Mouse (Mus musculus): Measurements from ENCODE around the gene Ndel1. TPM values are rescaled to one million over a fixed set of nuclear protein-coding genes. Genes with fewer than 3 reads are reported as not detected.

Gene Ndel1
- polyA plus RNA-seq, 1 experiment from 2014 or later: 70.3 TPM

DNA sequence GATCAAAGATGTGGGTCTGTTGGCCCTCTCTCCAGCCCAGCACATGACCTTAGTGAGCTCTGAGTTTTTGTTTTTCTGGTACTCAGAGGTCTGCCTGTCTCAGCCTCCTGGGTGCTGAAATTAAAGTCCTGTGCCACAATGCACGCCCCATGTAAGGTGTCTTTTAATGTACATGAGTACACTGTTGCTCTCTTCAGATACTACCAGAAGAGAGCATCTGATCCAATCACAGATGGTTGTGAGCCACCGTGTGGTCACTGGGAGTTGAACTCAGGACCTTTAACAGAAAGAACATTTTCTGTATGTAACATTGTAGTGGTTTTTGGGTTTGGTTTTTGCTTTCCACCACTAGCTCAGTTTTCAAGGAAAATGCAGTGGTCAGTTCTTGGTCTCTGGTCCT, 32.1 kb upstream of the Ndel1 start:
- POLR2A ChIA-PET: interaction anchor here (0.8 kb wide), 1 partner anchor 13 kb away, joined by 3 read pairs; no protein-coding TSS in a partner anchor
- DNase-seq (ENCODE audit: low read depth, low spot score): no peak
- no peak for TF ChIP-seq CTCF (IDR thresholded peaks at IDR 0.05)
- in situ Hi-C loops (cut with MboI; ENCODE audit: low pct_unique_long_range_greater_than_20kb): loop anchor here (5.0 kb wide), 1 partner anchor 69 kb away; no protein-coding TSS in a partner anchor
- H3K27me3 ChIP-seq: no peaks in the 10 kb centered on the region
- CTCF ChIA-PET: interaction anchor here (1.2 to 4.7 kb wide), 5 partner anchors 30 to 83 kb away, joined by 4 to 34 read pairs (median 9); partner anchors contain the start of gene Rangrf
- ATAC-seq: no peak

DNA sequence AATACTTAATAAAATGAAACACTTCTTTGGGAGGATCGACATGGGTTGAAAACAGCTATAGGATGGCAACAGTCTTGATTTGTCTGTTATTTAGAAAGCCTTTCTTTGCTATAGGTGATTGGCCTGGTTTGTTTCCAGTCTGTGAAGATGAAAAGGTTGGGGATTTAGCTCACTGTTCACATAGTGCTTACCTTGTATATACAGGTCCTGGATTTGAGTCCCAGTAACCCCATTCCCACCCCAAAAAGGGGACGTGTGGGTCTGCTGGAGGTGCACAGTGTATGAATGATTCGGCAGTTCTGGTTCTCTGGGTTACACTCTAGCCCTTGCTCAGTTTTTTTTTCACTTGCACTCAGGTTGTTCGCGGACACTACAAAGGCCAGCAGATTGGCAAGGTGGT, 31.2 kb upstream of the Ndel1 start:
- no peak for DNase-seq (ENCODE audit: low read depth, low spot score)
- no peaks in the 10 kb centered on the region for H3K27me3 ChIP-seq
- CTCF ChIA-PET: interaction anchor here (0.6 to 4.7 kb wide), 3 partner anchors 11 to 78 kb away, joined by 3 to 34 read pairs (median 3); no protein-coding TSS in a partner anchor
- POLR2A ChIA-PET: interaction anchor here (1.0 kb wide), 1 partner anchor 85 kb away, joined by 3 read pairs; no protein-coding TSS in a partner anchor
- no peak for TF ChIP-seq CTCF (IDR thresholded peaks at IDR 0.05)
- in situ Hi-C loops (cut with MboI; ENCODE audit: low pct_unique_long_range_greater_than_20kb): loop anchor here (5.0 kb wide), 1 partner anchor 69 kb away; no protein-coding TSS in a partner anchor
- no peak for ATAC-seq

DNA sequence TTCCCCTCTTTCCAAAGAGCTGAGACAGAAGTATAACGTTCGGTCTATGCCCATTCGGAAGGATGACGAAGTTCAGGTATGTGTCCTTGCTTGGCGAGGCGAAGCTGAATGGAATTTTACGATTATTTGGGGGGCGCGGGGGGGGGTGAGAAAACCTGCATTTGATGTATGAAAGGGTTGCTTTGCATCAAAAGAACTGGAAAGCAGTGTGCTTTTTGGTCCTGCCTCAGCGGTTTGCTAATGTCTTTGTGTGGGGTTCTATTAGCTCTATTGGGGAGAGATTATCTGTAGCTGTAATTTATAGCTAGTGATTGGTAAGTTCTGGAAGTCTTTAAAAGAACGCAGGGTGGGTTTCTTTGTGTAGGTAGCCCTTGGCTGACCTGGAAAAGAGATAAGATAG, 30.7 kb upstream of the Ndel1 start:
- no peaks in the 10 kb centered on the region for H3K27me3 ChIP-seq
- no peak for TF ChIP-seq CTCF (IDR thresholded peaks at IDR 0.05)
- no peak for ATAC-seq
- in situ Hi-C loops (cut with MboI; ENCODE audit: low pct_unique_long_range_greater_than_20kb): loop anchor here (5.0 kb wide), 1 partner anchor 70 kb away; no protein-coding TSS in a partner anchor
- no peak for DNase-seq (ENCODE audit: low read depth, low spot score)
- POLR2A ChIA-PET: interaction anchor here (1.0 kb wide), 1 partner anchor 85 kb away, joined by 3 read pairs; no protein-coding TSS in a partner anchor
- CTCF ChIA-PET: interaction anchor here (0.6 to 4.7 kb wide), 3 partner anchors 11 to 78 kb away, joined by 3 to 34 read pairs (median 3); no protein-coding TSS in a partner anchor

DNA sequence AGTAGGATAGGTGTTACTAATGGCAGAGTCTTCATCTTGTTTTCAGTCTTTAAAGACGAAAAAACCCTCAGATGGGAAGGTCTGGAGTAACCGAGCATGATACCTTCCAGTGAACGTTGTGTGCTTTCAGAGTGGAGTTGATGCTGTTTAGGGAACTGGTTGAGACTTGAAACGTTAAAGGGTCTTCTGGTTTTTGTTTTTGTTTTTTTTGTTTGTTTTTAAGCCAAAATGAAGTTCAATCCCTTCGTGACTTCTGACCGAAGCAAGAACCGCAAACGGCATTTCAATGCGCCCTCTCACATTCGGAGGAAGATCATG, 30.3 kb upstream of the Ndel1 start:
- TF ChIP-seq CTCF (IDR thresholded peaks at IDR 0.05): no peak

DNA sequence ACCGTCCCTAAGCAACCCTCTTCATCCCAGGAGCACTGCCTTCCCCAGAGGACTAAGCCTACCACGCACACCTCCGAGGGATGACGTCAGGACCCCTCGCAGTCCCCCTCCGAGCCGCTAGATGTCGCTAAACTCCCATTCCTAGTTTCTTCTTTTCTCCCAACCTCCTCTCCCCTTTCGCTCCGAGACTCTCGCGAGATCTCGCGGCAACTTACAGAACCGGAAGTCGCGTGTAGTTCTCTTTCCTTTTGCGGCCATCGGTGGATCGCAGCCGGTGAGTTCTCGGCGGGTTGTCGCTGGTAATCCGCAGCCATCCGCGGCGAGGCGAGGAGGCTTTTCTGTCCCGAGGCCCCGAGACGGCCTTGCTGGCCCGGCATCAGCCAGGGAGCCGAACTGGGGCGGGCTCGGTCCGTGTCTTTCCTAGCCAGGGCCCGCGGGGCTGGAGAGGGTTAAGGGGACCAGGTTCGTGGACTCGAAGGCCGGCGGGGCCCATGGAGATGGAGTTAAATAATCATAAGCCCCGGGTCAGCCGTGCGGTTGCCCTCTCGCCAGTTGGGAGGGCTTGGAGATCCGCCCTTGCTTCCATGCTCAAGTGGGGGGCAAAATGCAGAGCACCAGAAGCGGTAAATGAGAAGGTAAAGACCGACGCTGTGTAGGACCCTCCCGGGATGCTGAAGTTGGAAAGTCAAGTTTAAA, 29.8 kb upstream of the Ndel1 start, which contains the start of gene Rpl26:
Gene Rpl26 (plus strand): TSS at position 233 of the 696 bp plus-strand sequence.
- POLR2A ChIA-PET: interaction anchor here (1.0 kb wide), 1 partner anchor 86 kb away, joined by 3 read pairs; no protein-coding TSS in a partner anchor

More for the DNA sequence above, 30.3 kb upstream of the Ndel1 start:
- in situ Hi-C loops (cut with MboI; ENCODE audit: low pct_unique_long_range_greater_than_20kb): loop anchor here (5.0 kb wide), 1 partner anchor 70 kb away; no protein-coding TSS in a partner anchor
- DNase-seq (ENCODE audit: low read depth, low spot score) (no peak), ATAC-seq (no peak)
- no peaks in the 10 kb centered on the region for H3K27me3 ChIP-seq
- POLR2A ChIA-PET: interaction anchor here (1.0 kb wide), 1 partner anchor 86 kb away, joined by 3 read pairs; no protein-coding TSS in a partner anchor
- CTCF ChIA-PET: interaction anchor here (1.2 to 4.7 kb wide), 2 partner anchors 12 to 79 kb away, joined by 3 to 34 read pairs; no protein-coding TSS in a partner anchor

DNA sequence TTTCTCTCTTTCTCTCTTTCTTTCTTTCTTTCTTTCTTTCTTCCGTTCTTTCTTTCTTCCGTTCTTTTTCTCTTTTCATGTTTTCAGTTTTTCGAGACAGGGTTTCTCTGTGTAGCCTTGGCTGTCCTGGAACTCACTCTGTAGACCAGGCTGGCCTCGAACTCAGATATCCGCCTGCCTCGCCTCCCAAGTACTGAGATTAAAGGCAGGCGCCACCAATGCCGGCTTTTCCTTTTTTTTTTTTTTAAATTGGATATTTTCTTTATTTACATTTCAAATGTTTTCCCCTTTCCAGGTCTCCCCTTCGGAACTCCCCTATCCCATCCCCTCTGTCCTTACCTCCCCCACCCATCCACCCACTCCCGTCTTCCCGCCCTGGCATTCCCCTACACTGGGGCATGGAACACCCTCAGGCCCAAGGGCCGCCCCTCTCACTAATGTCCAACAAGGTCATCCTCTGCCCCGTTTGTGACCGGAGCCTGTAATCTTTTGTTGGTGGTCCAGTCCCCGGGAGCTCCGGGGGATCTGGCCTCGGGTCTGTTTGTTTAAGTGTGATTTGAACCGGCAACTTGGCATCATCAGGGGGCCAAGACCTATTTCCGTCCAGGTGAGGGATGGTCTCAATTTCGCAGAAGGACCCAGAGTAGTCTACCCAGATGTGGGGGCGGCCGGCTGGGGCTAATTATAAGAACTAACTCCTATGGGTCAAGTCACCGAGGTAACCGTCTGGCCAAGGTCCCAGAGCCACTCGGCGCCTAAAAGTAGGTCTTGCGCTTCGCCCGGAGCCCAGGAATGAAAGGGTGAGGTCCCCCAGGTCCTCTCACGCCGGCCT, 29.1 kb upstream of the Ndel1 start:
- ATAC-seq (no peak), DNase-seq (ENCODE audit: low read depth, low spot score) (no peak)
- POLR2A ChIA-PET: no interaction called here
- CTCF ChIA-PET: no interaction called here
- peaks cover under 1% of the 10 kb centered on the region for H3K27me3 ChIP-seq
- in situ Hi-C loops (cut with MboI; ENCODE audit: low pct_unique_long_range_greater_than_20kb): loop anchor here (5.0 kb wide), 1 partner anchor 72 kb away; no protein-coding TSS in a partner anchor
- no peak for TF ChIP-seq CTCF (IDR thresholded peaks at IDR 0.05)

More for the DNA sequence above, 29.8 kb upstream of the Ndel1 start, which contains the start of gene Rpl26:
- CTCF ChIA-PET: no interaction called here
- ATAC-seq: peak; percentile 68
- peak; percentile 98 for TF ChIP-seq CTCF (IDR thresholded peaks at IDR 0.05)
- in situ Hi-C loops (cut with MboI; ENCODE audit: low pct_unique_long_range_greater_than_20kb): loop anchor here (5.0 kb wide), 1 partner anchor 71 kb away; no protein-coding TSS in a partner anchor
- H3K27me3 ChIP-seq: no peaks in the 10 kb centered on the region
- peak; percentile 89 for DNase-seq (ENCODE audit: low read depth, low spot score)

DNA sequence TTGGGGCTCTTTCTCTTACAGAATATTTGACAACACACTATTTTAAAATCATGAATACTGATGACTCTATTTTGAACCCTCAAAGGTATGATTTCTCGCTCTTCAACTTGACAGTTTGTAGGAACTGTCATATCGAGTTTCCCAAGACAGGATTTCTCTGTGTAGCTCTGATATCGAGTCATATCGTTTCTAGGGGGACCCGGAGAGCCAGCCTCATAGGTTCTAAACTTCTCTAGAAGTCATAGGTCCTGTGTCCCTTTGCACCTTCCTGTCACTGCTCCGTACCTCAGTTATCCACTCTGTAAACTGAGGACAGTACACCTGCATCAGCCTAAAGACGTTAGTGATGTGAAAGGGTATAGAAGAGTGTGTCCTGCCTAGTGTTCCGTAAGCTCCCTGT, 28.2 kb upstream of the Ndel1 start:
- in situ Hi-C loops (cut with MboI; ENCODE audit: low pct_unique_long_range_greater_than_20kb): loop anchor here (5.0 kb wide), 1 partner anchor 72 kb away; no protein-coding TSS in a partner anchor
- CTCF ChIA-PET: interaction anchor here (1.3 kb wide), 1 partner anchor 25 kb away, joined by 3 read pairs; no protein-coding TSS in a partner anchor
- no peak for DNase-seq (ENCODE audit: low read depth, low spot score)
- no peak for ATAC-seq
- TF ChIP-seq CTCF (IDR thresholded peaks at IDR 0.05): no peak
- H3K27me3 ChIP-seq: peaks cover 5% of the 10 kb centered on the region
- POLR2A ChIA-PET: no interaction called here

DNA sequence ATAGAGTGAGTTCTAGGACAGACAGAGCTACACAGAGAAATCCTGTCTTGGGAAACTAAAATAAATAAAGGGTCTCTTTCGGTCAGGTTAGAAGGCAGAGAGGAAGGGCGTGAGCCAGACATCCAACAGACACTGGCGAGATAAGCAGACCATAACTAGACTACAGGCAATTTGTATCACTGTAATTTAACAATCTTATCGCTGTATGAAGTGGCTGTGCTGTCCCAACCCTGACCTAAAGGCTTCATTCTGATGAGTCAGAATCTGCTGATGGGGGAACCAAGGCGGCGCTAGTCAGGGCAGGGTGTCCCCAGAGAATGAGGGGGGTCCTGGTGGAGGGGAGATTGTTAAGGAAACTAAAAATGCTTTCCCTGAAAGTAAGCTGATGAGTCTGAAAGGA, 27.1 kb upstream of the Ndel1 start:
- ChIA-PET POLR2A (interaction anchor here (1.1 kb wide), 1 partner anchor 46 kb away, joined by 4 read pairs; no protein-coding TSS in a partner anchor), CTCF (interaction anchor here (1.3 kb wide), 1 partner anchor 24 kb away, joined by 3 read pairs; no protein-coding TSS in a partner anchor)
- DNase-seq (ENCODE audit: low read depth, low spot score) (no peak), ATAC-seq (no peak)
- H3K27me3 ChIP-seq: peaks cover 5% of the 10 kb centered on the region
- TF ChIP-seq CTCF (IDR thresholded peaks at IDR 0.05): no peak
- in situ Hi-C loops (cut with MboI; ENCODE audit: low pct_unique_long_range_greater_than_20kb): no loop called here

DNA sequence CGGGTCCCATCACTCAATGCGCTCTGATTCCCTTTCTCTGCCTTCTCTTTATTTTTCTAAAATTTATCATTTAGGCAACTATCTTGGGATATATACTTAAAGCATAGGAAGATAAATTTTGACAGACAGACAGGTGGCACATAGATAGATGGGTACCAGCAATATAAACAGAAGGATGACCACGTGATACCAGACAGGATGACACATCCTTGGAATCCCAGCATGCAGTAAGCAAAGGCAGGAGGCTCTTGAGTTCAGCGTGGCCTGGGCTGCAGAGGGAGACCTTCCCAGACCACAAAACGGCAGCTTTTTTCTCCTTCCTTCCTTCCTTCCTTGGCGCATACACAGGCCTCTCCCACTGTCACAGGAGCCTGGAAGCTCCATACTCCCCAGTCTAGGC, 26.2 kb upstream of the Ndel1 start:
- ATAC-seq (no peak), DNase-seq (ENCODE audit: low read depth, low spot score) (no peak)
- no peak for TF ChIP-seq CTCF (IDR thresholded peaks at IDR 0.05)
- CTCF ChIA-PET: no interaction called here
- in situ Hi-C loops (cut with MboI; ENCODE audit: low pct_unique_long_range_greater_than_20kb): no loop called here
- H3K27me3 ChIP-seq: peaks cover 5% of the 10 kb centered on the region
- POLR2A ChIA-PET: no interaction called here

DNA sequence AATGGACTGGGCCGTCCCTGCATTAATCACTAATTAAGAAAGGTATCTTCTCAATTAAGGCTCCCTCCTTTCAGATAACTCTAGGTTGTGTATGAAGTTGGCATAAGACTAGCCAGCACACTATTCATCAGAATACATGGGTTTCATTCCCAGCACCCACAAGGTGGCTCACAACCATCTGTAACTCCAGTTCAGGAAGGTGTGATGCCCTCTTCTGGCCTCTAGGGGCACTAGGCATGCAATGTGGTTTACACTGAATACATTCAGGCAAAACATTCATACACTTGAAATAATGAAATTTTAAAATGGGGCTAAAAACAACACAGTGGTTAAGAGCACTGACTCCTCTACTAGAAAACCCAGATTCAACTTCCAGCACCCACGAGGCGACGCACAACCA, 25.5 kb upstream of the Ndel1 start:
- ChIA-PET CTCF (no interaction called here), POLR2A (no interaction called here)
- peaks cover 9% of the 10 kb centered on the region for H3K27me3 ChIP-seq
- DNase-seq (ENCODE audit: low read depth, low spot score) (peak; percentile 6), ATAC-seq (no peak)
- in situ Hi-C loops (cut with MboI; ENCODE audit: low pct_unique_long_range_greater_than_20kb): no loop called here
- peak; percentile 92 for TF ChIP-seq CTCF (IDR thresholded peaks at IDR 0.05)
